Mouse (Mus musculus) liver, embryonic 11.5 days (tissue): ENCODE measurements at regions not wholly inside any gene's neighbourhood (a gene's known extent, or its start where the extent isn't known, plus 50 kb on each side); places are given as distances from the start of the nearest gene placed in this dataset.

Source experiments
- ATAC-seq: fragments of 200-750 bp; cut with Nextera tagmentation; replicated peaks from 2 replicates; pipeline ENCODE4 v1.8.0; 2017; ENCODE audit warnings: moderate number of reproducible peaks, mild to moderate bottlenecking, moderate TSS enrichment, moderate library complexity; ENCODE audit not compliant: low FRiP score
- DNase-seq: peaks from one replicate; pipeline ENCODE4 v3.0.0-alpha.2; 2017; ENCODE audit warnings: low spot score
- H3K27ac ChIP-seq: fragments of 300-500 bp; sonication (generic); 2 replicates; pipeline ENCODE4 v1.5.1; 2014; ENCODE audit warnings: mild to moderate bottlenecking, low read depth, low read length, control low read depth
- H3K27me3 ChIP-seq: fragments of 300-500 bp; sonication (generic); replicated peaks from 2 replicates; pipeline ENCODE4 v1.6.1; 2014; ENCODE audit warnings: low read length, mixed read lengths; ENCODE audit not compliant: control insufficient read depth, insufficient read depth
- H3K36me3 ChIP-seq: fragments of 300-500 bp; sonication (generic); 2 replicates; pipeline ENCODE4 v1.6.1; 2014; ENCODE audit warnings: mild to moderate bottlenecking, low read length, moderate library complexity, mixed read lengths; ENCODE audit not compliant: control insufficient read depth, insufficient read depth
- H3K4me1 ChIP-seq: fragments of 300-500 bp; sonication (generic); replicated peaks from 2 replicates; pipeline ENCODE4 v1.6.1; 2014; ENCODE audit warnings: low read length, mixed read lengths; ENCODE audit not compliant: control insufficient read depth, insufficient read depth
- H3K4me2 ChIP-seq: fragments of 300-500 bp; sonication (generic); 2 replicates; pipeline ENCODE4 v1.6.1; 2014; ENCODE audit warnings: mild to moderate bottlenecking, control low read depth, moderate library complexity
- H3K4me3 ChIP-seq: fragments of 300-500 bp; sonication (generic); 2 replicates; pipeline ENCODE4 v1.5.1; 2014; ENCODE audit warnings: low read depth, low read length, control low read depth
- H3K9ac ChIP-seq: fragments of 300-500 bp; sonication (generic); 2 replicates; pipeline ENCODE4 v1.6.1; 2014; ENCODE audit warnings: low read depth, low read length, control low read depth
- H3K9me3 ChIP-seq: fragments of 300-500 bp; sonication (generic); 2 replicates; pipeline ENCODE4 v1.6.1; 2016; ENCODE audit warnings: low read length, inconsistent platforms, mixed read lengths; ENCODE audit not compliant: control insufficient read depth
- WGBS: fragments of 180-500 bp; shearing (Covaris S2); extraction: QIAGEN DNeasy Blood & Tissue Kit; methylation state at CpG from one replicate; pipeline ENCODE4 v1.1.7; 2014; 5-methylcytosine and 5-hydroxymethylcytosine counted together

DNA sequence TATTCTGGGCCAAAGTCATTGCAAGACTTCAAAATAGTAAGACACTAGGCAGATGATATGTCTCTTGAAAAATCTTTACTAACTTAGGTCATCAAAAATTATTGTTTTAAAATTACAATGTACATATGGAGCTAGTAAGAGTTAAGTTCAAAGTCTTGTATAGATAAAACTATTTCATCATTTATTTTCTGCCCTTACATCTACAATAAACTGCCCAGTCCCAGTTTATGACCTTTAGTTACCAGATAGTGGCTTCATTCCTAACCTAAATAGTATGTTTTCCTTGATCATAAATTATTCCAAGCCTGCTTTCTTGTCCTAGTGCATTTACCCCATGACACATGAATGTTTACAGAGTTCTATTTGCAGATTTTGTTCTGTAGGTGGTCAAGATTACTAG, 72.9 kb downstream of the Manea start:
- H3K27me3 ChIP-seq: no peaks in the 10 kb centered on the region
- ATAC-seq (no peak), DNase-seq (no peak)
- H3K9me3 ChIP-seq: no peaks in the 10 kb centered on the region
- no peak overlapping the region for H3K4me3 ChIP-seq
- H3K4me1 ChIP-seq: no peaks in the 10 kb centered on the region
- no peaks in the 10 kb centered on the region for H3K36me3 ChIP-seq
- H3K9ac ChIP-seq: no peak overlapping the region
- no peak overlapping the region for H3K4me2 ChIP-seq
- H3K27ac ChIP-seq: no peak overlapping the region

- H3K27ac ChIP-seq: no peak overlapping the region
- H3K9me3 ChIP-seq: no peaks in the 10 kb centered on the region
- WGBS: 82% methylated on average over 1 of the region's 1 CpGs
- H3K4me2 ChIP-seq: no peak overlapping the region
- DNase-seq: no peak
- H3K27me3 ChIP-seq: no peaks in the 10 kb centered on the region
- no peak overlapping the region for H3K9ac ChIP-seq
- ATAC-seq: no peak
- H3K36me3 ChIP-seq: no peaks in the 10 kb centered on the region
- no peak overlapping the region for H3K4me3 ChIP-seq
- H3K4me1 ChIP-seq: no peaks in the 10 kb centered on the region
Measured at GRCm38 (mm10) chr4:26259230-26260029, 87.3 kb downstream of the Manea start.

DNA sequence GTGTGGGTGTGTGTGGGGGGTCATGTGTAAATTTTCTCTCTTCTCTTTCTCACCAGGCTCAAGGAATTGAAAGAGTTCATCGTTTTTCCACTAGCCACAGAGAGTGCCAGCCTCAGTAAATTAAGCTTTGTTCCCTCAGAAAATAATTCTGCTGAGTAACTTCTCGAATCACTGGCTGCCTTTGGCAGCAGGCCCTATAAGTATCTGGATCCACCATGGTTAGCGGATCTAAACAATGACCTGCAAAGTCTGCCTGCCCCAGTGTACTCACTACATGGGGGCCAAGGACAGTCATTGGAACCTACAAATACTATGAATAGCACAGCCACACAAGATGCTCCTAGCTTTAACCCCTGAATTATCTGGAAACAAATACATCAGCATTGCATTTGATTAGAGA, 90.8 kb downstream of the Manea start:
- H3K9ac ChIP-seq: no peak overlapping the region
- WGBS: 56% methylated on average over 3 of the region's 3 CpGs
- no peaks in the 10 kb centered on the region for H3K4me1 ChIP-seq
- H3K4me2 ChIP-seq: no peak overlapping the region
- no peak overlapping the region for H3K4me3 ChIP-seq
- H3K27me3 ChIP-seq: no peaks in the 10 kb centered on the region
- DNase-seq (no peak), ATAC-seq (no peak)
- H3K36me3 ChIP-seq: no peaks in the 10 kb centered on the region
- H3K9me3 ChIP-seq: no peaks in the 10 kb centered on the region
- no peak overlapping the region for H3K27ac ChIP-seq

DNA sequence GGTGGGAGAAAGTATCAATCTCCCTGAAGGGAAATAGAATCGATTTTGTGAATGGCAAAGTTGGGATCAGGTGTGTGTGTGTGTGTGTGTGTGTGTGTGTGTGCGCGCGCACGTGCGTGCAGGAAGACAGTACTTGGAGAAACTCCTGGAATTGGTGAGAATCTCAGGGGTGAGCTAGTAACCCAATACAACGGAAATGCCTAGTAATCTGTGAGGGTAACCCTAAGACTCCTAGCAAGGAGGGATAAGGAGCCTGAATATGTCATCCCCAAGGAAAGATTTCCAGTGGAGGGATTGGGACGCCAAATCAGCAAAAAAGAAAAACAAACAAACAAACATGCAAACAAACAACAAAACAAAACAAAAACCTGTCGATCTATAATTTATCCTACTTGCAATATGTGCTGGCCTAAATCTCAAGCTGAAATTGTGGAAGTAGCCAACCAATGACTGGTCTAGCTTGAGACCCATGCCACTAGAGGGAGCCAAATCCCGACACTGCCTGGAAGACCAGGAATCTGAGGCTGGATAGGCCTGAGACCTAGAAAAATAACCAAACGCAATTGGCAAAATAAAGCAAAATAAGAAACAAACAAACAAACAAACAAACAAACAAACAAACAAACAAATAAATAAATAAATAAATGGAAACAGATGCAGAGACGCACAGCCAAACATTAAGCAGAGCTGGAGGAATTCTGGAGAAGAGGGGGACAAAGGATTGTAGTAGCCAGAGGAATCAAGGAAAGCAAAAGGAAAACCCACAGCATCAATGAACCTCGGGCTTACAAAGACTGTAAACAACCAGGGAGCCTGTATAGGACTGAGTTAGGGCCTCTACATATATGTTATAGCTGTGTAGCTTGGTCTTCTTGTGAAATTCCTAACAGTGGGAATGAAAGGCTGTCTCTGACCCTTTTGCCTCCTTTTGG, 98.5 kb downstream of the Manea start:
- Histone ChIP-seq H3K9ac (no peak overlapping the region), H3K27me3 (no peaks in the 10 kb centered on the region), H3K9me3 (no peaks in the 10 kb centered on the region), H3K4me2 (no peak overlapping the region), H3K4me1 (no peaks in the 10 kb centered on the region), H3K27ac (no peak overlapping the region), H3K36me3 (no peaks in the 10 kb centered on the region), H3K4me3 (no peak overlapping the region)
- no peak for DNase-seq
- 60% methylated on average over 13 of the region's 13 CpGs for WGBS
- ATAC-seq: peak; percentile 64; the same call in 1 of the 2 replicates

GRCm38 (mm10) chr4:26223267-26223666, 123.4 kb downstream of the Manea start:
- WGBS: 88% methylated on average over 1 of the region's 1 CpGs
- no peak overlapping the region for H3K27ac ChIP-seq
- no peak for DNase-seq
- H3K9ac ChIP-seq: no peak overlapping the region
- no peak for ATAC-seq
- H3K36me3 ChIP-seq: no peaks in the 10 kb centered on the region
- no peak overlapping the region for H3K4me3 ChIP-seq
- H3K9me3 ChIP-seq: no peaks in the 10 kb centered on the region
- no peaks in the 10 kb centered on the region for H3K4me1 ChIP-seq
- H3K4me2 ChIP-seq: no peak overlapping the region
- no peaks in the 10 kb centered on the region for H3K27me3 ChIP-seq
